Mouse (Mus musculus): ENCODE results near the gene Src.
A peak's percentile ranks its signal among the peaks of the same experiment; 100 is the strongest.

Gene Src

GRCm38 (mm10) chr2:157412497-157412896, 5.7 kb upstream of the Src start:
- no peak for DNase-seq (ENCODE audit: low read depth, low spot score)

- no peak for DNase-seq (ENCODE audit: low read depth, low spot score)
Observed at GRCm38 (mm10) chr2:157417229-157417628, 1.0 kb upstream of the Src start.

DNA sequence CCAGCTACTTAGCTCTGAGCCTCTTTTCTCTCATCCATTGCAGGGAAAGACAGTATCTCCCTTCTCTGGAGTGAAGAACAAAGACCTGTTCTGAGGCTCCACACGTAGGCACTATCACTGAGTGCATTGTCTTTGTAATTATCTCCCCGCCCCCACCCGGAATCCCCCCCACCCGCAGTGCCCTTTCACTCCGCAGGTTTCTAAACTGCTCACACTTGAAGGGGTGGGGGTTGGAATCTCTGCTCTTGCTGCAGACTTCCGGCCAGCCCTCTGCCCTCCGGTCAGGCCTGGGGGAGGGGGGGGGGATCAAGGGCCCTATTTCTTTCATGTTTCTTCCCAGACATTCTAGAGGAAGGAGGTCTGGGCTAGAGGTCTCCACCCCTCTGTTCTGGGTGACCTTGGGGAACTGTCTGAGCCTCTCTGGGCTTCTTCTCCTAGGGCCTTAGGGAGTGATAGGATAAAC, 396 bp downstream of the Src start:
- peak; percentile 96 for DNase-seq (ENCODE audit: low read depth, low spot score)

GRCm38 (mm10) chr2:157419506-157419905, 1.3 kb downstream of the Src start:
- DNase-seq (ENCODE audit: low read depth, low spot score), result no peak

DNA sequence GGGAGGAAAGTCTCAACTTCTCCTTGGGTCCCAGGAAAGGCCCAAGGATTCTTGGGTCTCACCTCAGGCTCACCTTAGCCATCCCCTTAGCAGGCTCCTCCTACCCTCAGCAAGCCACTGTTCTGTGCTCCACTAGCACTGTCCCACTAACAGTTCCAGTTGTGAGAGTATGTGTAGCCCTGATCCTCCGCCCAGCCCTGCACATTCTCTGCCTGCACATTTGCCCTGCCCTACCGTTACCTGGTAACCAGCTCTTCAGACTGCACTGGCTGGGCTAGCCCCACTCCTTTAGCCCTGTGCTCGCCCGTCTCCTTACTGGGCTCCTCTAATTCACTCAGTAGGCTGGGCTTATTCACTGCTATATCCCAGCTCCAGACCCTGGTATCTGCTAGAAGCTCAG, 2.2 kb downstream of the Src start:
- peak; percentile 93 for DNase-seq (ENCODE audit: low read depth, low spot score)

DNA sequence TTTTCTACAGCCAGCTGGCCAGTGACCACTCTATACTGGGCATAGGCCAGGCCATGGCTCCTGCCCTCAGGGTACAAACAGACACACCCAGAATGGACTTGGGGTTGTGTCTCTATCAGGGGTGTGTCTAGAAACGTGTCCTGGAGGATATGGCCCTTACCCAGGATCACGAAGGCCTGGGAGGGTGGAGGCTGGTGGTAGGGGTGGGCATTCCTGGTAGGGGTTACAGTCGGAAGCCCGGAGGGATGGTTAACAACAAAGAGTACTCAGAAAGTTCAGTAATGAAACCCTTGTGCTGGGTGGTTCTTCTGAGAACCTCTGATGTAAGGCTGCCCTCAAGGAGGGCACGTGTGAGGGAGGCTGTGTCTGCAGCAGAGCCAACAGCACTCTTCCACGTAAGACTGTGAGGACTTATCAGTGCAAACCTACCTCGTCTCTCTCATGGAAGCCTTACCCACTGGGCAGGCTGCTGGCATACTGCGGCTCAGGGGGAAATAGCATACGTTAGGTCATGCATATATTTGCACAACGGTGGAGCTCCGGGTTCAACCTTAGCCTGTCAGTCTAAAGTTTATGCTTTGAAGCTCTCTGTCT, 3.9 kb downstream of the Src start:
- DNase-seq (ENCODE audit: low read depth, low spot score), result no peak

DNA sequence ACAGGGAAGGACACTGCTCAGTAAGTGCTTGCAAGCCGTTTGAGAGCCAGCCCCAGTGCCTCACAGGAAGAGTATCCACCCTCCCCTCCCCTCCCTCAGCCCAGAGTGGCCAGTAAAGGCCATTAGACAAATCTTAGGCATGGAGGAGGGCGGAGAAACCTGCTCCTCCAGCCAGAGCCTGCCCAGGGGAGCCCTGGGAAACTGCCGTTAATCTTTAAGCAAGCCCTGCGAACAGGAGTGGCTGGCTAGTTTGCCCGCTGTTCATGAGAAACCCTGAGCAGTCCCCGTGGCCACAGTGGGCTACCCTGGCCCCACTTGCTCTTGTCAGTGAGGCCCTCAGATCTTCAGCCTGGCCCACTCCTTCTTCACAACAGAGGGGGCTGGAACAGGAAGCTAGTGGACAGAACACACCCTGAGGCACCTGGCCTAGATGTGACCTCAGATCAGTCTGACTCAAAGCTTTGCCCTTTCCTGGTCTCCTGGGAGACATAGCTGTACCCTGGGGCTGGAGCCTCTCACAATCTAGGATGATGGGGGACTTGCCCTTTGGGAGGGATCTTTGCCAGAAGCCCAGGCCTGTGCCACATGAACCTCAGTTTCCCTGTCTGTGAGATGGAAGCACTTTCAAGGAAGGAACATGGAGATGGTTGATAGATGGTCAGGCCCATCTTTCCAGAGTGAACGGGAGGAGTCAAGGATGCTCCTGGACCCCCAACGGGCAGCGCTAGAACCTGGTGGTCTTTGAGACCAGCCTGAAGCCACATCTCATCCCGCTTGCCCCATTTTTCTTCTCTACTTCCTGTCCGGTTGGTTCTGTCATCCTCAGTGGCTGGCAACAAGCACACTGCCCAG, 4.8 kb downstream of the Src start:
- DNase-seq (ENCODE audit: low read depth, low spot score), result no peak

DNA sequence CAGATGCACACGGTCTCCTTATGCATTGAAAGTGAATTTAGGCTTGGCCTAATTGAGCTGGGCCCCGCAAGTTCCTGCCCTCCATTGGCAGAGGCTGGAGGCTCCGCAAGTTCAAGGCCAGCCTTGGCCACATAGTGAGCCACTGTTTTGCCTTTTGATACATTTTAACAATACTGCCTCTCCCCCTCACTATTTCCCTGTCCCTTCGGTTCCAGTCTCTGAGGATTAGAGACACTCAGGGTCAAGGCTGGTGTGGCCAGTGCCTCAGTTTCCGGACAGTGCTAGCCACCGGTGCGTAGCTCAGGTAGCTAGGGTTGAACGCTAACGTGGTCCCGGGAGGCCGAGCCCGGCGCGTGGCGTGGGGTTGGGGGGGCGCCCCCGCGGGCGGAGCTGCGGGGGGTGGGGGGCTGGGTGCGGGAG, 5.5 kb downstream of the Src start:
- no peak for DNase-seq (ENCODE audit: low read depth, low spot score)

DNA sequence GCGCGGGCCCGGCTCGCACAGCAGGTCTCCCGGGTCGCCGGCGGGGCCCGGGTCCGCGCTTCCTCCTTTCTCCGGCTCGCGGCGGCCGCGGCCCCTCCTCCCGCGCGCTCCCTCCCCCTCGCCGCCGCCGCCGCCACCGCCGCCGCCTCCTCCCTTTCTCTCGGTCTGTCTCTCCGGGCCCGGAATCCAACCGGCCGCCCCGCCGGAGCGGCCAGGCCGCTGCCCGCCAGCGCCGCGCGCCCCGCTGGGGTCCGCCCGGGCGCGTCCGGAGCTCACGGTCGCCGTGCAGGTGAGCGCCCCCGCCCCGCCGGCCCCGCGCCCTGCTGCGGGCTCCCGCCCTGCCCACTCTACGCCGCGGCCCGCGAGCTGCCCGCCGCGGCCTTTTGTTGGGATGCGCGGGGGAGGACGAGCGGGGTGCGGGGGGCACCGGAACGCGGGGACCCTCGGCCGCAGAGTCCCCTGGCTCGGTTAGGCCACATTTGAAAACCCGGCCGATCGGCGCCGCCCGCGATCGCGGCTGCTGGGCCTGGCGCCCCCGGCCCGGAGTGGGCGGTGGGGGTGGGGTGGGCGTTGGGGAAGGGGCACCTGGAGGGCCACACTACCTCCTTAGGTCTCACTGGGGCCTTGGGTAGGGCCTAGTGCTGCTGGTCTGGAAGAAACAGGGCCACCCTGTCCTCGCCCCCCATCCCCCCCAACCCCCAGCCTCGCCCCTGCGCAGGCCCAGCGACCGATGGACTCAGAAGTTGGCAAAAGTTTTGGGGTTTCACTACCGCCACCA, 6.1 kb downstream of the Src start:
- DNase-seq (ENCODE audit: low read depth, low spot score), result no peak

- DNase-seq (ENCODE audit: low read depth, low spot score), result no peak
Observed at GRCm38 (mm10) chr2:157424904-157425642, 6.8 kb downstream of the Src start.

GRCm38 (mm10) chr2:157425643-157425988, 7.4 kb downstream of the Src start:
- DNase-seq (ENCODE audit: low read depth, low spot score), result peak; percentile 48

GRCm38 (mm10) chr2:157426171-157426570, 7.9 kb downstream of the Src start:
- DNase-seq (ENCODE audit: low read depth, low spot score), result peak; percentile 71

- DNase-seq (ENCODE audit: low read depth, low spot score), result no peak
Observed at GRCm38 (mm10) chr2:157427164-157427563, 8.9 kb downstream of the Src start.

DNA sequence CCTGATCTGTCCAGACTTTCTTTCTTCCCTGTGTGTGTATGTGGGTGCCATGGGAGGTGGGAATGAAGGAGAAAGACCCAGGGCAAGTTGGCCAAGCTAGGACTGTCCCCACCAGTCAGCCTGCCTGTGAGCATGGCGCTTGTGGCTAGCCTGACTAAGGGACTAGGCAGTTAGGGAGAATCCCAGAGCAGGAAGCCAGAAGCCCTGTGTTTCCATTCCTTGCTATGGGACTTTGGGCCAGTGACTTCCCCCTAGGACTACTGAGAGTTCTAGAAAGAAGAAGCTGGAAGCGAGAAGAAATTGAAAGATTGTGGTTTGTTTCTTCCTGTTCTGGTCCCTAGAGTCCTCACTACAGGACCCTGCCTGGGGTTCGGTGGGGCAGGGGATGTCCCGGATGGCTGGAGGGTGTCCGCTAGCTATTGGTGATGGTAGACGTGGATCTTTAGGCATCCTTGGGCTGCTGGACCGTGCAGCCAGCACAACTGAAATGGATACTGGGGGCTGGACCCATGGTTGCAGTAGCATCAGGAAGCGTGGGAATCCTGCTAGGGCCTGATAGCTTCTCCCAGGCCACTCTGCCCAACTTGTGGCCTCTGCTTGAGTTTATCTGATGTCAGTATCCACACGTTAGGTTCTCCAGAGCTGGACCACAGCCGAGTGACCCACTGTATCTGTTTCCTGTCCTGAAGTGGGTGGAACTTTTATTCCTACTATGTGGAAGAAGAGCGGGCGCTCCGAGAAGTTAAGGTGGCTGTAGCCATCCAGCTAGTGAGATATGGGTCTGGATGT, 10.3 kb downstream of the Src start:
- DNase-seq (ENCODE audit: low read depth, low spot score), result no peak

- no peak for DNase-seq (ENCODE audit: low read depth, low spot score)
Observed at GRCm38 (mm10) chr2:157429735-157430134, 11.5 kb downstream of the Src start.

DNA sequence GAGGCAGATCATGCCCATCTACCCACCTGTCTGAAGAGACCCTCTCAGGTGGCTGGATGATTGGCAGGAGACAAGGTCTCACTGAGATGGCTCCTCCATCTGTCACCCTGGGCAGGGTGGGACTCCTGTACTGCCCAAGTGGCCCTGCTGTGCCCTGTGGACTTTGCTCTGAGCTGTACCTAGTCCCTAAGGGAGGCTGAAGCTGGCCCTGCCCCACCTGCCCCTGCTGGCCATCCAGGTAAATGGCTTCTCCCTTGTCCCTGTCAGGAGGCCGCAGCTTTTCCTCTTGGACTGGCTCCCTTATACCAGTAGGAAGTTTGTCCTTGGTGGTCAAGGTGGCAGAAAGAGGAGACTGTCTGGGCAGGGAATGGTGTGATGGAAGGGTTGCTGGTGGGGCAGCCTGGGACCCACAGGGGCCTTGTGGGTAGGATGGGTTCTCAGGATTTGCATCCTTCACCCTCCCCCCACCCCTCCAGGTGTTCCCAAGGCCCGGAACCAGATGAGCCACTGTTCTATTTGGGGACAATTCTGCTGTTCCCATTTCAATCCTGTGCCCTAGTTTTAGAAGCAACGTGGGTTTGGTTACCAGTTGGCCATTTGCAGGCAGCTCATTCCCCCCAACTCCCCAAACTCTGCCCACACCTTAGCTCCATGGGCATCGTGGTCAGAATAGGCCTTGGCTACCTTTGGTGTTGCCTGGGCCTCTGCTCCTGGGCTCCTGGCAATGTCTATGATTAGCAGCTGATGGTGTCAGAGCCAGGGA, 12.6 kb downstream of the Src start:
- DNase-seq (ENCODE audit: low read depth, low spot score), result no peak

GRCm38 (mm10) chr2:157431912-157432311, 13.7 kb downstream of the Src start:
- DNase-seq (ENCODE audit: low read depth, low spot score), result no peak

DNA sequence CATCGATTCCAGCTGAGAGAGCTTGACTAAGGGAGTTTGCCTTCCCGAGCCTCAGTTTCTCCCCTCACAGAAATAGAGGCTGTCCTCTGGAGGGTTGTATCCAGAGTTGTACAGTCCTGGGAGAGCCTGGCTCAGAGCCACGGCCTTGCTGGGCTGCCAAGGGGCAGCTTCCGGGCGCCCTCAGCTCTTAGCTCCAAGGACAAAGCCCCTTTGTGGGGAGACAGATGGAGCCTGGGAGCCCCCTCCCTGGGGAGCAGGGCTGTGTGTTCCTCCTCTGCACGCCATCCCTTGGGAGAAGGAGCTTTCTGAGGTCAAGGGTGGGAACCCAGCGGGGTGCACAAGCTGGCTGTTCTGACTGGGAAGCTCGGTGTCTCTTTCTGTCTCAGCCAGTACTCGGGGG, 14.2 kb downstream of the Src start:
- DNase-seq (ENCODE audit: low read depth, low spot score), result no peak

DNA sequence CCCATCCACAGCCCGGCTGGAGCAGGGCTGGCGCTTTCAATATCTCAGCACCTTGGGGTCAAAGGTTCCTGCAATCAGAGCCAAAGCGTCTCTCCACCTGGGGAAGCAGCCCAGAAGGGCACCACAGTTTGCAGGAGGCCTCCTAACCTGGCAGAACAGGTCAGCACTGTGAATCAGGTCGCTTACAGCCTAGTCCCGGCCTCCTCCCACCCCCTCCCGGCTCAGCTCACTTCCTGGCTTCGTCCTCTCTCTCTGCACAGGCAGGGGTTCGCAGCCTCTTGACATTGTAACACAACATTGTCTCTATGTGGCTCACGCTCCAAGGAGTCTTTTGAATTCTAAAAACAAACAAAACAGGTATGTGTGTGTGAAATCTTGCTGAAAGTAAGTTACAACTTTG, 15.8 kb downstream of the Src start:
- DNase-seq (ENCODE audit: low read depth, low spot score), result peak; percentile 44

DNA sequence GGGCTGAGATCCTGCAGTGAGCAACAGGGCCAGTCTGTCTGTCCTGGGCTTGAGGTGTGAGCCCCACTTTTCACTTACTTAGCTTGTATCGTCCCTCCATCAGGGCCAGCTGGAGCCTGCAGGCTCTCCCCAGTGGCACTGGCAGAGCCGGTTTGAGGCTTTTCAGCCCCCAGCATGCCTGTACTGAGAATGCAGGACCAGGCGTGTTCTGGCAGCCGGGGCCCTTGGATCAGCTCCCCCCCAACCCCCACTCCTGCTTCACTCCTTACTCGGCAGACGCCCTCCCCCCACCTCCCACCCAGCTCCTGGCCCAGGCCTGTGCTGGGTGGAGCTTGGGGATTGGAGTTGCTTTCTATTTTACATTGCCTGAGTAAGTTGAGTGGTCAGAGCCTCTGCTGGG, 16.3 kb downstream of the Src start:
- peak; percentile 85 for DNase-seq (ENCODE audit: low read depth, low spot score)
